Mouse (Mus musculus) midbrain, embryonic 14.5 days (tissue): ENCODE data around the gene 1500011B03Rik. TPM values are rescaled to one million over a fixed set of nuclear protein-coding genes. Genes with fewer than 3 reads are reported as not detected.

Experiments
- microRNA-seq: library from miRNA; unstranded; fragments of <30 nt; microRNA quantifications from one replicate; pipeline ENCODE4, GENCODE M21; 2016
- polyA plus RNA-seq: library from polyadenylated mRNA; unstranded; fragments of >200 nt; fragmentation: Nextera tagmentation; extraction: Ambion mirVana; gene quantifications from 2 replicates; pipeline ENCODE4 v1.2.1, GENCODE M21; 2014

Gene 1500011B03Rik
- polyA plus RNA-seq, 1 experiment from 2014 or later, result 276 TPM

Small RNA genes within 50 kb of the gene (microRNA-seq; reads per million reads assigned to microRNA genes)
- 4.4 reads per million, percentile 25 among the genes with 10 or more reads in this experiment for gene Mir6240

Other genes with a start within 250 kb of the 1500011B03Rik start
- gene Trpv4, start 165.0 kb downstream of the 1500011B03Rik start, polyA plus RNA-seq, result 0.46 and 0.86 TPM in 2 replicates
- gene Gltp, start 132.5 kb downstream of the 1500011B03Rik start, polyA plus RNA-seq, result 27.6 and 30.4 TPM in 2 replicates
- 14.0 and 14.4 TPM in 2 replicates for gene Tchp, start 115.7 kb downstream of the 1500011B03Rik start, polyA plus RNA-seq
- 40.9 and 48.5 TPM in 2 replicates for gene Ankrd13a, start 48.8 kb downstream of the 1500011B03Rik start, polyA plus RNA-seq
- gene Git2, start 48.0 kb downstream of the 1500011B03Rik start, polyA plus RNA-seq, result 36.3 and 39.5 TPM in 2 replicates
- not detected in 2 replicates for gene 4930519G04Rik, start 30.2 kb upstream of the 1500011B03Rik start, polyA plus RNA-seq
- gene Gm9936, start 35.2 kb upstream of the 1500011B03Rik start, polyA plus RNA-seq, result 3.4 and 3.5 TPM in 2 replicates
- 2.5 and 7.9 TPM in 2 replicates for gene Oasl2, start 73.5 kb upstream of the 1500011B03Rik start, polyA plus RNA-seq
- gene Oasl1, start 99.8 kb upstream of the 1500011B03Rik start, polyA plus RNA-seq, result 2.0 TPM in 1 of 2 replicates, not detected in the other
- gene 2210016L21Rik, start 118.7 kb upstream of the 1500011B03Rik start, polyA plus RNA-seq, result 92.1 and 113 TPM in 2 replicates
- not detected in 2 replicates for gene Hnf1a, start 147.6 kb upstream of the 1500011B03Rik start, polyA plus RNA-seq
- 33.1 and 35.5 TPM in 2 replicates for gene Sppl3, start 187.7 kb upstream of the 1500011B03Rik start, polyA plus RNA-seq